13 mouse cellular contexts compared by ENCODE assay signal in genomic region chr10:8465918-8466317, GRCm38 (mm10). TPM values are rescaled to one million over a fixed set of nuclear protein-coding genes. Genes with fewer than 3 reads are reported as not detected.
DNase-seq lines count a peak whose midpoint lies in the region.
"Had no signal": no experiment of that assay in that cellular context is flagged by ENCODE, and none has a peak within 500 bp of the region (broad histone marks: within the 10 kb centered on the region; RNA-seq: fewer than 3 reads in every experiment).

No protein-coding gene starts in this region.

- intact Hi-C loops in heart, postnatal 36 days (cut with DNase I) = no loop called here

- peak; percentile 49 to 58 for DNase-seq in heart, adult 9 months (ENCODE audit: low spot score in 2 of 2)
- DNase-seq in heart, postnatal 36 days = no peak
- DNase-seq in lung, postnatal 25 days (ENCODE audit: low spot score) = peak; percentile 32
- no peak for DNase-seq in lung, postnatal 14 days
- peak; percentile 18 for DNase-seq in fat pad, adult 2 months (ENCODE audit: extremely low read depth, low read depth, low spot score)
- DNase-seq in thymus, postnatal 10 days (ENCODE audit: low spot score in 2 of 2) = no peak
- no peak for DNase-seq in cerebellum, adult 8-10 months
- DNase-seq: adrenal gland, postnatal 10 days; cerebellum, adult 2 months; right cerebral cortex, adult 18-20 months; spleen, adult 18-20 months; thymus, adult 2 months had no signal

RNA-seq across cellular contexts. Expression of gene Ust, which starts 52.7 kb away (rescaled TPM):
- total RNA-seq in heart, postnatal 36 days (2021) = 1 to 10 TPM; 1.3 to 2.0 TPM
- total RNA-seq: MEL had no signal

Comparison
In these comparisons a context has a peak if more than half of its experiments do, and no peak if none do; other contexts are left out.
1. DNase-seq: peak in heart, adult 9 months (2 of 2), lung, postnatal 25 days (single experiment) and fat pad, adult 2 months (single experiment); none in heart, postnatal 36 days (0 of 2), lung, postnatal 14 days (single experiment), thymus, postnatal 10 days (0 of 2) and cerebellum, adult 8-10 months (single experiment).